Mouse (Mus musculus): Measurements from ENCODE around the gene Smg6. TPM values are rescaled to one million over a fixed set of nuclear protein-coding genes. Genes with fewer than 3 reads are reported as not detected.

The Smg6 gene
- polyA plus RNA-seq, 1 experiment from 2014 or later = 11.9 TPM

DNA sequence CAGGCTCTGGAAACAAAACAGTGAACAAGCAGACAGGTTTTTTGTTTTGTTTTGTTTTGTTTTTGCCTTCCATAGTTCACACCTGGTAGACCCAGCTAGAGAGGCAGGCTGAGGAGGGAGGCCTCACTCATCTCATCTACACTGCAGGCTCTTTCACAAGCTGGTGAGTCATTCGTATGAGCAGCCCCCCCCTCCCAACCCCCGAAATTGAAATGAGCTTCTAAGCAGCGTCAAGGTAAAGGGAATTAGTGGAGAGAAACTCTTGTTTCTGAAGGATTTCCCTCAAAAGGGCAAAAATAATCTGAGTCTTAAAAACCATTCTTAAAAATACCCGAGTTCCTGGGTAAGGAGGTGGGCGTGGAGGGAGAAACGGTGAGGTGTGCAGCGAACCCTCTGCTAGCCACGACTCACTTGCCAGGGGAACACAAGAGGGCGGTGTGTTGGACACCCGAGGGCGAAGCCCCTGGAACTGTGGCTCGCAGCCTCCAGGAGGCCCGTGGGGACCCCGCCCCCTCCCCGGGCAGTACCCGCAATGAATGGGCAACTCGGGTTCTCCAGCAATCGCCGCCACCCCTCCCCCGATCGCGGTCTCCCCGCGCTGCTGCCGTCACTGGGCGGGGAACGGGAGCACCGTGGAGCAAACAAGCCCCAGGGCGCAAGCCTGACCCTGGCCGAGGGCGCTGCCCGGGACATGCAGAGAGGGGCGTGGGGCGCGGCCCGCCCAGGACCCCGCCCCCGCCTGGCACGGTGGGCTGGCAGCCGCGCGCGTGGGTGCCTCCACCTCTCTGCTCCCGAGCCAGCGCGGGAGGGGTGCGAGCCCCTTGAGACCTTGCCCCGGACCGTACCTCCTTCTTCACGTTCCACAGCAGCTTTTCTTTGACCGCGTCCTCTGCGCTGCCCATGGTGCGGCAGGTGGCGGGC is 29.4 kb upstream of the Smg6 start:
- Histone ChIP-seq H3K9me3 (replicated peaks; ENCODE audit: low read length) (no peaks in the 10 kb centered on the region), H3K9ac (ENCODE audit: low read depth, low read length) (peak overlapping the region; percentile 75), H3K4me1 (replicated peaks; ENCODE audit: insufficient read depth, low read length) (peaks cover 4% of the 10 kb centered on the region; the same call in 1 of the 2 replicates), H3K4me3 (replicated peaks; ENCODE audit: low read depth, low read length) (peak overlapping the region; percentile 83), H3K36me3 (ENCODE audit: insufficient read depth, low read length) (peaks cover 11% of the 10 kb centered on the region; the same call in 1 of the 2 replicates), H3K27me3 (ENCODE audit: insufficient read depth, low read length) (no peaks in the 10 kb centered on the region), H3K27ac (peak overlapping the region; percentile 84), H3K4me2 (ENCODE audit: low read length) (peak overlapping the region; percentile 97)
- WGBS = 2% methylated on average over 41 of the region's 55 CpGs
- peak; percentile 52 for DNase-seq (ENCODE audit: low spot score)
- ATAC-seq (replicated peaks; ENCODE audit: low FRiP score, low read depth) = peak; percentile 63
- TF ChIP-seq CTCF (IDR thresholded peaks at IDR 0.05; ENCODE audit: low read depth) = peak; percentile 52

DNA sequence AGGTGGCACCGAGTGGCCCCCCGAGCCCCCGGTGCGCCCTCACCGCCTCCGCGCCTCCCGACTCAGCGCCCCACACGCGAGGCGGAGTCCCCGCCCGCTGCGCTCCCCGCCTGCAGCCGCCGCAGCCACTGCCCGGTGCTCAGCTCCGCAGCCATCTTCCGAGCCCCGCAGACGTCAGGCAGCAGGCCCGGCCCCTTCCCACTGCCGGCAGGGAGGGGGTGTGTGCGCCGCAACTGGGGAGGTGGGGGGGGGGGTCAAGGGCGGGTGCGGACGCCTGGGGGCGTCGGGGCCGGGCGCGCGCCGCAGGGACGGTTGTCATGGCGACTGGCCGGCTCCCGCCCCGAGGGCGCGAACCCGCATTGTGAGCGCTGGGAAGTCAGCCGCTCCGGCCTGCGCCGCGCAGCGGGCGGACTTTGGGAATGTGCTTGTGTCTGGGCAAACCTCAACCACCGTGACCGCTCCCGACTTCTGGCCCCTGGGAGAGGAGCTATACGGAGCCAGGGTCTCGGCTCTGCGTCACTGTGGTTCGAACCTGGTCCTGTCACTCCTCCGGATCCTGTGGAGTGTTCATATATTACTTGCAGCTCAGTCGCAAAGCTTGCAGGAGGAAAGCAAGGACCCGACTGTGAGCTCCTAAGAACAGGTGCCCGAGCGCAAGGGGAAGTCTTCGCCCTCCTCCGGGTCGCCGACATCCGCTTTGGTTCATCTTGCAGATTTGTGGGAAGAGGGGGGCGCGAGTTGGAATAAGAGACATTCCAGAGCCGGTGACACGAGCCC is 28.5 kb upstream of the Smg6 start, which contains the start of gene Sgsm2:
Sgsm2 (minus strand) TSS at position 160 of the 777 bp plus-strand sequence.
- 3% methylated on average over 67 of the region's 74 CpGs for WGBS
- Histone ChIP-seq H3K9ac (ENCODE audit: low read depth, low read length) (peak within 1 kb of the TSS; percentile 75), H3K4me1 (replicated peaks; ENCODE audit: insufficient read depth, low read length) (peaks cover 4% of the 10 kb centered on the region; the same call in 1 of the 2 replicates), H3K4me3 (replicated peaks; ENCODE audit: low read depth, low read length) (peak within 1 kb of the TSS; percentile 83), H3K36me3 (ENCODE audit: insufficient read depth, low read length) (peaks cover 19% of the 10 kb centered on the region), H3K4me2 (ENCODE audit: low read length) (peak within 1 kb of the TSS; percentile 97), H3K27ac (peak within 1 kb of the TSS; percentile 84), H3K9me3 (replicated peaks; ENCODE audit: low read length) (no peaks in the 10 kb centered on the region), H3K27me3 (ENCODE audit: insufficient read depth, low read length) (no peaks in the 10 kb centered on the region)
- no peak for TF ChIP-seq CTCF (IDR thresholded peaks at IDR 0.05; ENCODE audit: low read depth)
- ATAC-seq (replicated peaks; ENCODE audit: low FRiP score, low read depth) (peak; percentile 58), DNase-seq (ENCODE audit: low spot score) (peak; percentile 62)

DNA sequence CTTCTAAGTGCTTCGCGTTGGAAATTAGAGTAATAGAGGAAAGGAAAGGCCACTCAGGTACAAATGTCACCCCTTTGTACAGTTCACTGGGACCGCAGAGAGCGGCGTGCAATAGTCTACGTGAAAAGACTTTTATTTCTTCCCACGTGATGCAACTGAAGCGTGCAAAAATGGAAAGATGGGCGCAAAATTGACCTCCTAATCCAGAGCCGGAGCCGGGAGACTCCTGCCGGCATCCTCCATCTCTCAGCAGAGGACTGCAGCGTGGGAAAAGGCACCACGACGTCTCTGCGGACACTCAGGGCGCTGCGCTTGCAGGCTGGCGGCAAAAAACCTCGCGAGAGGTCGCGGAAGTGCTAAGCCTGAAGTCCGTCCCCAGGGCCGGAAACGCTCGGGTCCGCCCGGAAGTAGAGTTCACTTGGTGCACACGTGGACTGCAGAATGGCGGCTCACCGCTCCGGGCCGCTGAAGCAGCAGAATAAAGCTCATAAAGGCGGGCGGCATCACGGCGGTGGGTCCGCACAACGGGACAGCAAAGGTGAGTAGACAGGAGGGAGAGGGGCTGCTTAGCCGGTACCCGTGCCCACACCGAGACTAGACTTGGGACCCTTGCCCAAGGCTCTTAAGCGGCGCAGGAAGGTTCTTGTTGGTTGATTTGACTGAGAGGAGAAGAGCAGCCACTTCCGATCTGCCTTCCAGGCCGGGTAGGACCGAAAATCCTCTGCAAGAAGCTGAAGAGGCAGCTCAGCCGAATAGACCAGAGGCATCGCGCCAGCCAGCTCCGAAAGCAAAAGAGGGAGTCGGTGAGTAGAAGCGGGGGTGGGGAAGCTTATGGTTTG is 27.7 kb upstream of the Smg6 start, which contains the start of gene Tsr1:
Tsr1 (plus strand) TSS at position 394 of the 839 bp plus-strand sequence.
- under 1% methylated on average over 54 of the region's 54 CpGs for WGBS
- peak; percentile 86 for ATAC-seq (replicated peaks; ENCODE audit: low FRiP score, low read depth)

DNA sequence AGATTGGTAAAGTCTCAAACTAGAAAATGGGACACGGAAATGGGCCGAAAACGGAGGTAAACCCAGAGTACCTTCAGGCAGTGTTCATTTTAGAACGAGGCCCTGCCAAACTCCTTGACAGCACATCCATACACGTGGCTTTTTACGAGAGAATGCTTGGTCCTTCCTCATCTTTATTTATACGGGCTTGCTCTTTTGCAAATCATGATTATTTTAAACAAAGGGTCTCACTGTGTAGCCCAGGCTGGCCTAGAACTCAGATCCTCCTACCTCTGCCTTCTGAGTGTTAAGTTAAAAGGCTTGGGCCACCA is 27.2 kb upstream of the Smg6 start:
- peak overlapping the region; percentile 83 for H3K4me3 ChIP-seq (replicated peaks; ENCODE audit: low read depth, low read length)
- ATAC-seq (replicated peaks; ENCODE audit: low FRiP score, low read depth) (no peak), DNase-seq (ENCODE audit: low spot score) (no peak)
- H3K27me3 ChIP-seq (ENCODE audit: insufficient read depth, low read length) = no peaks in the 10 kb centered on the region
- peak overlapping the region; percentile 97 for H3K4me2 ChIP-seq (ENCODE audit: low read length)
- no peaks in the 10 kb centered on the region for H3K9me3 ChIP-seq (replicated peaks; ENCODE audit: low read length)
- peak overlapping the region; percentile 75 for H3K9ac ChIP-seq (ENCODE audit: low read depth, low read length)
- WGBS = 0% methylated on average over 7 of the region's 7 CpGs
- H3K27ac ChIP-seq = peak overlapping the region; percentile 84
- no peak for TF ChIP-seq CTCF (IDR thresholded peaks at IDR 0.05; ENCODE audit: low read depth)
- H3K4me1 ChIP-seq (replicated peaks; ENCODE audit: insufficient read depth, low read length) = peaks cover 4% of the 10 kb centered on the region; the same call in 1 of the 2 replicates
- H3K36me3 ChIP-seq (ENCODE audit: insufficient read depth, low read length) = peaks cover 27% of the 10 kb centered on the region

More for the DNA sequence above, 27.7 kb upstream of the Smg6 start, which contains the start of gene Tsr1:
- Histone ChIP-seq H3K9me3 (replicated peaks; ENCODE audit: low read length) (no peaks in the 10 kb centered on the region), H3K4me3 (replicated peaks; ENCODE audit: low read depth, low read length) (peak within 1 kb of the TSS; percentile 83), H3K9ac (ENCODE audit: low read depth, low read length) (peak within 1 kb of the TSS; percentile 75), H3K4me1 (replicated peaks; ENCODE audit: insufficient read depth, low read length) (peaks cover 4% of the 10 kb centered on the region; the same call in 1 of the 2 replicates), H3K27me3 (ENCODE audit: insufficient read depth, low read length) (no peaks in the 10 kb centered on the region), H3K36me3 (ENCODE audit: insufficient read depth, low read length) (peaks cover 24% of the 10 kb centered on the region), H3K27ac (peak within 1 kb of the TSS; percentile 84), H3K4me2 (ENCODE audit: low read length) (peak within 1 kb of the TSS; percentile 97)
- DNase-seq (ENCODE audit: low spot score) = peak; percentile 97
- TF ChIP-seq CTCF (IDR thresholded peaks at IDR 0.05; ENCODE audit: low read depth) = 0 out of 2 replicates have a peak, but pooled peaks have one; percentile 4

DNA sequence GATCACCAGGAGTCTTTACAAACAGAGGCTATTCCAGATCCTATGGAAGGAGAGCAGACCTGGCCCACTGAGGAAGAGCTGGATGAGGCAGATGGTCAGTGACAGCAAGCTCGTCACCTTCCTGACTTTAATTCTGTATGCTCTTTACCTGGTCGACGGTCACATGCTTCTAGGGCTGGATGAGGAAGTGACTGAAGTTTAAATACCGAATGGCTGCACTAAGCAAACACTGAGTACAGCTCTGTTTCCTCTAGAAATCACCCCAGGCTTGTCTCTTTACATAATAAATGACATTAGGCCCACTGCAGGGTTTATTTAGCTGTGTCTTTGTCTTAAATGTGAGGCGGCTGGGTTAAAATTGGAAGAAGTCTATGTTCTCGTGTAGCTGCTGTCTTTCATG is 24.1 kb upstream of the Smg6 start:
- ATAC-seq (replicated peaks; ENCODE audit: low FRiP score, low read depth) (no peak), DNase-seq (ENCODE audit: low spot score) (no peak)
- Histone ChIP-seq H3K27me3 (ENCODE audit: insufficient read depth, low read length) (no peaks in the 10 kb centered on the region), H3K4me3 (replicated peaks; ENCODE audit: low read depth, low read length) (no peak overlapping the region), H3K9me3 (replicated peaks; ENCODE audit: low read length) (no peaks in the 10 kb centered on the region), H3K4me2 (ENCODE audit: low read length) (no peak overlapping the region), H3K9ac (ENCODE audit: low read depth, low read length) (no peak overlapping the region), H3K36me3 (ENCODE audit: insufficient read depth, low read length) (peaks cover 54% of the 10 kb centered on the region), H3K27ac (no peak overlapping the region), H3K4me1 (replicated peaks; ENCODE audit: insufficient read depth, low read length) (peaks cover 4% of the 10 kb centered on the region; the same call in 1 of the 2 replicates)
- no peak for TF ChIP-seq CTCF (IDR thresholded peaks at IDR 0.05; ENCODE audit: low read depth)
- WGBS = 87% methylated on average over 6 of the region's 6 CpGs
